Mouse (Mus musculus) spleen, postnatal 36 days (tissue): ENCODE measurements at regions not wholly inside any gene's neighbourhood (a gene's known extent, or its start where the extent isn't known, plus 50 kb on each side); places are given as distances from the start of the nearest gene placed in this dataset.

Experiments used
- DNase-seq, 2 experiments: peaks; one replicate each; pipeline ENCODE4 v3.0.0; 2022; ENCODE audit warnings: low spot score in 2 of 2, mixed read lengths in 1 of 2

DNA sequence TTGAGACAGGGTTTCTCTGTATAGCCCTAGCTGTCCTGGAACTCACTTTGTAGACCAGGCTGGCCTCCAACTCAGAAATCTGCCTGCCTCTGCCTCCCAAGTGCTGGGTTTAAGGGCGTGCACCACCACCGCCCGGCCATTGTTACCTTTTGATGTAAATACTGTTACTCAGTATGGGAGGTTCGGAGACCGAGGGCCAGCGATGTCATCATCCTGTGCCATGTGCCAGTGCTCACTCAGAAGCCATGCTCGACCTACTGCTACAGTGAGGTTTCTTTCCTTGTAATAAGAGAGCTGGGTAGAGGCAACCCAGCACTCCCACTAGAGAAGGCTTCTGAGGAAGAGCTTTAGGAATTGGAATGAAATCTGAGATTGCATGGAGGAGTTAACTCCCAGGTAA is 191.6 kb upstream of the Tgfbr2 start:
- DNase-seq, result no peak

DNA sequence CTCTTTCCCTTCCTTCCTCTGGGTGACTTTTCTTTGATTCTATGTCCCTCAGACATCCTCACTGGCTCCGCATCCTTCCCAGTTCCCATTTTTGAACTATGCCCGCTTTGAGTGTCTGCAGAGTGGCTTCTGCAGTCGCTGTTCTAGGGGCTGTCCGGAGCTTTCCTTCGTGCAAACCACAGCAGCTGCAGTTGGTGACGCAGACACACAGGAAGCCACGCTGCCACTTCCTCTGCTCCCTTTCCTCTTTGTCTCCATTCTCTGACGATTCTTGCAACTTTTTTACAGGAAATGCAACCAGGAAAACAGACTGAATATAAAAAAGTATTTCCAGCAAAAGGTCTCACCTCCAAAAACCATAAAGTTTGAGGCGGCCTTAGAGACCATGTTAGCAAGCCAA is 191.0 kb upstream of the Tgfbr2 start:
- DNase-seq, result peak; percentile 84 to 86

DNA sequence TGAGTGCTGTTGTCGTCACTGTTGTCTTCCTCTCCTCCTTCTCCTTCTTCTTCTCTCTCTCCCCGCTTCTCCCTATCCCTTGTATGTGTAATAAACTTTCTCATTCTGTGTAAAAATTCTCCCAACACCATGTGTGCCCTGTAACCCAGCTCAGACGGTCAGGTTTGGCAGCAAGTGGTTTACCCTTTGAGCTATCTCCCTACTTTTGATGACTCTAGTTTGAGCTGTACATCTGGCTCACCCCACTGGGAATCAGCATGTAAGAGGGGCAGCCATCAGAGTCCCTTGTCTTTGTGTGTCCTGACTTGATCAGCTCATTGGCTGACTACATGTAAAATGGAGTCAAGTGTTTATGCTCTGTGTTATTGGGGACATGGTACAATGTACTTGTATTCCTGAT is 190.5 kb upstream of the Tgfbr2 start:
- DNase-seq, result no peak

DNA sequence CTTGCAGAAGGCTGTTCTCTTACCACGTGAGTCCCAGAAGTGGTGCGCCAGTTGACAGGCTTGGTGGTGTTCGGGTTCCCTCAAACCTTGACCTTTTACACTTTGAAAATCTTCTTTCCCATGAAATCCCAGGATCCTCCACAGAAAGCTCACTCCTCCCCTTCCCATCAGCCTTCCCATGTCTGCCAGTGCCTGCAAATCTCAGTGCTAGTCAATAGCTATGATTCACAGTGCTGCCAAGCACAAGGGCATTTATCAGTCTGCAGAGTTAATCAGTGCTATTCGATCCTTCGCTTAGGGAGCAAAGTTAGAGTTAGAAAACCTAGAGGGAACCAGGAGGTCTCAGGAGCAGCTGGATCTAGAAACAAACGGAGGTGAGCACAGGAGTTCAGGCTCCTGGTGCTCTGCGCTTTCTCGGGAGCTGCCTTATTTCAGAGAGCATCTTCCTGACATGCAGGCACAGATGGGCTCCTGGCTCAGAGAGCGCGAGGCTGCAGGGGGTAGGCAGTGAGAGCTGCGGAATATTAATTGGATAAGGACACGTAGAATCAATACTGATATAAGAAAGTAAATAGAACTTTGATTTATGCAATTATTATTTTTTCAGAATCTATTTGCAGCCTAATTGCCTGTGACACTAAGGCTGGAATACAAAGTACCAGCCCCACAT is 190.0 kb upstream of the Tgfbr2 start:
- no peak for DNase-seq

DNA sequence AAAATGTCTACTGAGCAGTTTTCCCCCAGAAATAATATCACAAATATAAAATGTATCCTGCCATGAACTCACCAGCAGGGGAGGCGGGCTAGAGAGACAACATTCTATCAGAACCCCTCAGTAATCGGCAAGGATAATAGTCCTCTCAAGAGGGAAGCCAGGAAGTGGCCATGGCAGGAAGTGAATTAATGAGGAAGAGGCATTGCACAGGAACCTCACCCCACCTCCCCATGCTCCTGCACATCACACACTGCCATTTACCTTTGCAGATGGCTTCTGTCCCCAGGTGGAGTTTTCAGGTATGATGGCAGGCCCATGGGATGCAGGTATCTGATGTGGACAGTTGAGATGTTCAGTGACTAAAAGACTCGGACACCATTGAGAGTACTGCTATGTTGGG is 185.9 kb upstream of the Tgfbr2 start:
- no peak for DNase-seq

DNA sequence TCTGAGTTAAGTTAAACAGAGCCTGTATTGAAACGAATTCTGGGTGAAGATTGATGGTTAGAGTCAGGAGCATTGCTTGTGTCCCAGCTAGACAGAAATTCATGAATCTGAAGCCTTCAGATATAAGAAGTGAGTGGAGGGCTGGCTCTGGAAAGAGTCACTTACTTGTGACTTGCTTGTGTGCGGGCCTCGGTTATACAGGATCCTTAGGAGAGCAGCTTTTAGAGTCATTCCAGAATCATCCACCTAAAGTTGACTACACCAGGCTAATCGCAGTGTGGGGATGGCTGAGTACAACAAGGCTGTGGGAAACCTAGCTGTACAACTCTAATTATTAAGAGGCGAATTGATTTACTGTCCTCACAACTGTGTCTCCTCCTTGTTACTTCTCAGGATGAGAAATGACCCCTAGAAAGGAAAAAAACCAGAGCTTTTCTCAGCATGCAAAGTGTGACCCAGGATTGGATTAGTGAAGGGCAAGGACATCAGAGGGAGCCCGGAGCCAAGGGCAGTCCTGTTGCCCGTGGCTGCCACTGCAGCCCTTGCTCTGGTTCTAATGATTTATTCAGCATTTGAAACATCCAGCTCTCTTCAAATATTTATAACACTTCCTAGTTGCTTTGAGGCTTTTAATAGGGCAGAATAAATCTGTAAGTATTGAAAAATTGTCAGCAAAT is 179.0 kb upstream of the Tgfbr2 start:
- DNase-seq, result no peak

DNA sequence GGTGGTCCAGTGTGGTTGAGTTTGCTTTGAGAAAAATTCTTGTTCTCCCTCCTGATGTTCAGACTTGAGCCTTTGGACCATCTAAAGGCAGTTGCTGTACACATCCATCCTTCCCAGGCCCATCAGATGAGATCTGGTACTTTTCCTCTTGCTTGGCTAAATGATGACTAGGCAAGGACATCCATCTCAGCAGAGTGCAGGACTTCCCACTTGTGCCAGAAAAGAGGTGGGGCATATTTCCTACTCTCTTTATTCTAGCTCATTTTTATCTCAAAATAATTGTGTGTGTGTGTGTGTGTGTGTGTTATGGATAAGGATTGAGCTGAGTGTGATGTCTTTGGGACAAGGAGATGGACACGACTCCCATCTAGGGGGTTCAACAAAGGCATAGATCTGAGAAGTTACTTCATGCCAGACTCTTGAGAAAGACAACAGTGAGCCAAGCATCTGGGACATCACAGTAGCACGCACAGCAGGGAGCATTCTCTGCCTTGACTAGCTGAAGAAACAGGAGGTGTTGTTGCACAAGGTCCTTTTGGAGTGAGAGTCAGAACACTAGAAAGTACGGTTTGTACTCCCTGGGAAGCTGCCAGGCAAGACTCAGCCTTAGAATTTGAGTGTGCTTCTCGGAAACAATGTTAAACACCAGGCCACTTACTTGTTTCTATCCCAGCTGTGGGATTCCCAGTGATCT is 177.8 kb upstream of the Tgfbr2 start:
- DNase-seq, result no peak

DNA sequence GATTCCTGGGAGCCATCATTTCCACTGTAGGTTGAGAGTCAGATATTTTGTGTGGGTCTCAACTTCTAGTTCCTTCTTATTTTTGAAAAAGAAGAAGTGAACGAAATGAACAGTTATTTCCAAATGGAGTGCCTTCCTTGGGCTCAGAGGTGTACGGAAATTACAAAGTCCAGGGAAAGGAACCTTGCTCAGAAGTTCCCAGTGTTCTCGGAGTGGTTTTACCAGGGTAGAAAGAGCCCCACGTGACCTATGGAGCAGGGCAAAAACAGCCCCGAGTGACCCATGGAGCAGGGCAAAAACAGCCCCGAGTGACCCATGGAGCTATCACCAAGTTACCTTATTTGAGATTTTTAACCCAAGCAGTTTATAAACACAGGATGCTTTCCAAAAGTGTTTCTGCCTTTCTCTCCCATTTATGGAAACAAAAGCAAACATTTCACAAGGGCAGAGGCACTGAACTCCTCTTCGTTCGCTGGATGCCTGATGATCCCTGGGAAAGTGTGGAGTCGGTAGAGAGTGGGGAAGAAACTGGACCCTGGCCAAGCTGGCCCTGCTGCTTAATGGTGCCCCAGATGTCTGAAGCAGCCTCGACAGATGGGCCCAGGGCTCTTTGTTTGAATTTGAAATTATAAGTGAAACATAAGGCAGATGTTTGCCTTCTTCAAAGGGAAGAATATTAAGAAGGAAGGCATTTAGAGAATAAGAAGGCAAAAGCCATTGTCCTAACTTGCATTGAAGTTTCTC is 175.8 kb upstream of the Tgfbr2 start:
- DNase-seq, result no peak

DNA sequence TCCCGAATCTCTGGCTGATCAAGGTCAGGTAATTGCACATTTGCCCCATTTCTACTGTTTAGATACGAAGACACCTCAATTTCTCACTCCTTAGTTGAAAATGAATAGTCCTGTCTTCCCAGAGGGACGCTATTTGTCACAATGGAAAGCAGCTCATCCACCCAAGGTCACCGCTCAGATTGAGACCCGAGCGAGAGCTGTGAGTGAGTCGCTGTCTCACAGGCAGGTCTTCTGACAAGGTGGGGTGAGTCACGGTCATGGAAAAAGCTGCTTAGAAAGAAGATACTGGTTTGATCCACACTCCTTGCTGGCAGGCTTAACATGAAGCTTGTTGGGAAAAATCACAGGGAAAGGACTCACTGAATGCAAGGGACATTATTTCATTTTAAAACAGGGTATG is 171.9 kb upstream of the Tgfbr2 start:
- DNase-seq, result no peak

DNA sequence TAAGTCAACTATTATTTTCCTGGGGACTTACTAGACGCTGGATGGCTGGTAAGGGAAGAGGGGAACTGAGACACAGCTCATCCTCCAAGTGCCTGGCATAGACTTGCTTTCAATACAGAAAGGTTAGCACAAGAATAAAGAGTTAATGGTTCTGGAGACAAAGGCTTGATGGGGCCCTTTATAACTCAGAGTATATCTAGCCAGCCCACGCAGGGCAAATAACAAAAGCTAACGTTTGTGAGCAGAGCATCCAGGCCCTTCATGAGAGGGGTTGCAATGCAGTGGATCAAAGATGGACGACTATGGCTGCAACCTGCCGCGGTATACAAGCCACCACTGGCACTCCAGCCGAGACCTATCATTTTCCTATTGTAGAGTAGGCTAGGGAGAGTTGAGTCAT is 171.3 kb upstream of the Tgfbr2 start:
- no peak for DNase-seq

DNA sequence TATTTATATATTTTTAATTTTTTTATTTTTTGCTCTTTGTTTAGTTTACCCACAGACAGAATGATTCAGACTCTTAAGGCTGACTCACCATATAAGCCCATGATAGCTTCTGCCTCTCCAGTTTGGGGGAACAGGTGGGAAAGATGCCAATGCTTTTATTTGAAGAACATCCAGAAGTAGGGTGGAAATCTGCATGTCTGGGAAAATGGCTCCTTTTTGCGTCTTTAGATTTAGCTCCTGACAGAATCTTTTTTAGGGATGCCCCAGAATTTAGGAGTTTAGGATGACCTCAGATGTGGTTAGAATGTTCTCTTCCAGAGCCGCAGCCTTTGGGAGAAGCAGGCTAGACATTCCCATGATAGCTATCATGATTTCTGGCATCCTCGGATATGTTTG is 167.9 kb upstream of the Tgfbr2 start:
- no peak for DNase-seq

DNA sequence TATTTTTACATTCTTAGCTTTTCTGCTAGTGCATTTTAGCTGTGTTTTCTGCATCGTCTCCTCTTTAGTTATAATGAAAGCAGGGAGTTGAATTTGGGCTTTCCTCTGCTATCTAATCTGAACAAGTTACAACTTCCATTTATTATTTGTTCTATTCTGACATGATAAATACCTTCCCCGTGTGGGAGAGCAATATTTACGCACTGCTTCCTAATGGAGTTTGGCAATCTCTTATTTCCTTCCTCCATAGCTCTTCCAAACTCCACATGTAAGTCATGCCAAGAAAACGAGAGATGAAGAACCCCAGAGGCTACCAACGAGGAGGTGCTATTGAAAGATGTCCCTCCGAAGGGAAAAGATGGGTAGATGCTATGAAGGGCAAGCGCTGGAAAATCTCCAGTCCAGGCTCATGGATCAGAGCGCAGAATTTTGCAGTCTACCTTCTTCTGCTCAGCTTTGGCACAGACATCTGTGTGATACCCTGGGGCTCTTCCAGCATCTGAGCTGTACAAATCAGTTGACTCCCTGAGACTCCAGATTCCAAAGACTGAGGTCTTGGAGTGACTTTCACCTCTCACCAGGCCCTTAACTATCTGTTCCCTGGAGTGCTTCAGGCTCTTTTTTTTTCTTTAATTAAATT is 167.4 kb upstream of the Tgfbr2 start:
- DNase-seq, result no peak

DNA sequence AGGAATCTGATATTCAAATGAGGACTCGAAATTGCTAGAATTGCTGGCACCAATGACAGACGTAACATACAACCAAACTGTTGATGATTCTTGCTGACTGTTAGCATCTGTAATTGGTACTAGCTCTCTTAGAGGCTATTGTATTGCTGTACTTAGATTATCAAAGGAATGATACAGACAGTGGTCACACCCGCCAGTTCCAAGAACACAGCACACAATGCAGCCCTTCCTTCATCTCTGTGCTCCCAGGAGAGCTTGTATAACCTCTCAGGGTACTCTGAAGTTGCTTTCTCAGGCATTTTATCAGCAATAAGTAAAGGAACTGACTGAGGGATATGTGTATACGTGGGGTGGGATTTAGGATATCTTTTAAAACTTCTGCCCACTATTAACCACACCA is 166.8 kb upstream of the Tgfbr2 start:
- DNase-seq, result no peak

DNA sequence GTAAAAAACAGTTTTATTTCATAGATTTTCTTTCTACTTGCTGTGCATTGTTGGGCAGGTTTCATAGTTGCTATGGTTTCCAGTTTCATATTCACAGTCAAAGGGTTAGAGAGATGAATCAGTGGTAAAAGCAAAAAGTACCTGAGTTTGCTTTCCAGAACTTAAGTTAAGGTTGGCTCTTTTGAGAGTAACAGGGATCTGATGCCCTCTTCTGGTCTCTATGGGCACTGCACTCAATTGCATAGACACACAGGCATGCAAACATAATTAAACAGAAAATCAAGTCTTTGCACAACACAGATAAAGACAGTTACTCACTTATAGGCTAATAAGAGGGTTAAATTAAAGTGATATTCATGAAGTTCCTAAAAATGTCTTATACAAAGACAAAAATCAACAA is 165.8 kb upstream of the Tgfbr2 start:
- DNase-seq, result peak in 1 of 2 experiments; percentile 25

DNA sequence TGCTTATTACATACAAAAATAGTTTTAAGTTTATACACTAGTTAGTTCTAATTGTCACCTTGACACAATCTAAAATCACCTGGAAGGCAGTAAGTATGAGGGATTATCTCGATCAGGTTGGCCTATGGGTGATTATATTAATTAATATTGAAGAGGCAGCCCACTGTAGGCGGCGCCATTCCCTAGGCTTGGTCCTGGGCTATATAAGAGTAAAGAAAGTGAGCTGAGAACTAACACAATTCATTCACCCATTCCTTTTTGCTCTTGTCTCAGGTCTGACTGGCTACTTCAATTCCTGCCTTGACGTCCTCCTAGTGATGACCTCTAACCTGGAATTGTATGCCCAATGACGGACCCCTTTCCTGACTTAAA is 163.6 kb upstream of the Tgfbr2 start:
- peak in 1 of 2 experiments; percentile 16 for DNase-seq

DNA sequence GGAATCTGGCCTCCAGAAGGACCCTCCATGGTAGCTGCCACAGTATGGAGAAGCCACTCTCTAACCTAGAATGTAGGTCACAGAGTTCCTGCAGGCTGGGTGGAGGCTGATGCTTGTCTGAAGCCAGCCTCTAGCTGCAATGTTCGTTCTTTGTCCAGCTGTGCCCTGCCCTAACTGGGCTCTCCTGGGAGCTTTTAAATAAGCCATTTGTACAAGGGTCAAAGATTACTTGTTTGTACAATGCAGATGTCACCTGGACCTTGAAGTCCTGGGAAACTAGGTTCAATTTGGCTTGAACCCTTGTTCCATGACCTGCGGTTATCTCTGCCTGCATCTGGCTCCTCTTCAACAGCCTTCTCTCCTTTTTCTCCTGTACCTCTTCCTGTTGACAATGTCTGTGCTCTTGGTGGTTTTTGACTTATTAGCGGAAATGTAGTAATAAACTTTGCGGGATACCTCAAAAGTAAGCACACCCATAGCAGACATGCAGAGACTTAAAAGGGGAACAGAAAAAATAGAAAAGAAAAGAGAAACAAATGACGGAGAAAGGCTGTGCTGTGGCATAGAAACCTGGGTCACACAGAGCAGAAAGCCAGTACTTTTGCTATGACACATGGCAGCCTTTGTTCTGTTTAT is 163.1 kb upstream of the Tgfbr2 start:
- DNase-seq, result peak; percentile 68 to 72

DNA sequence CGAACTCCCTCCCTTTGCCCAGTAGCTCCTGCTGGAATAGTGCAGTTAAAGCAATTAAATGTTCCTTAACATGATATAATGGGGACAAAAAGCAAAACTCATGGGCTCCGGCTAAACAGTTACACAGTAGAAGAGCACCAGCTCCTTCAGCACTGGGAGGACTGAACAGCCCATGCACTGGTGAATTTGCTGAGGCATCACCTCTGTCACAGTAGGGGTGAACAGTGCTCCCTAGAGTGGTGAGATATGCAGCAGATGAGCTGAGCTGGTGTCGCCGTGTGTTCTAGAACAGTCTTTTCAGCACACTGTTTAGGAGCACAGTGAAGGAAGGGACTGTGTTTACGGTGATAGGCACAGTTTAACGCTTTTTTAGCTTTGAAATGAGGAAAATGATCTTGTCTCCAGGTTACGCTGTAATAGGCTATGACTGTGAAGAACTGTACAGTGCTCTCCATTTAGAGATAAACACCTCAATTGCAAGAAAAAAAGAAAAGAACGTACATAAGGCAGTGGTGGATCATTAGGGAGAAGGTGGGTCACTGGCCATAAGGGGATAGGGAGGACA is 162.4 kb upstream of the Tgfbr2 start:
- DNase-seq, result peak; percentile 18 to 29

DNA sequence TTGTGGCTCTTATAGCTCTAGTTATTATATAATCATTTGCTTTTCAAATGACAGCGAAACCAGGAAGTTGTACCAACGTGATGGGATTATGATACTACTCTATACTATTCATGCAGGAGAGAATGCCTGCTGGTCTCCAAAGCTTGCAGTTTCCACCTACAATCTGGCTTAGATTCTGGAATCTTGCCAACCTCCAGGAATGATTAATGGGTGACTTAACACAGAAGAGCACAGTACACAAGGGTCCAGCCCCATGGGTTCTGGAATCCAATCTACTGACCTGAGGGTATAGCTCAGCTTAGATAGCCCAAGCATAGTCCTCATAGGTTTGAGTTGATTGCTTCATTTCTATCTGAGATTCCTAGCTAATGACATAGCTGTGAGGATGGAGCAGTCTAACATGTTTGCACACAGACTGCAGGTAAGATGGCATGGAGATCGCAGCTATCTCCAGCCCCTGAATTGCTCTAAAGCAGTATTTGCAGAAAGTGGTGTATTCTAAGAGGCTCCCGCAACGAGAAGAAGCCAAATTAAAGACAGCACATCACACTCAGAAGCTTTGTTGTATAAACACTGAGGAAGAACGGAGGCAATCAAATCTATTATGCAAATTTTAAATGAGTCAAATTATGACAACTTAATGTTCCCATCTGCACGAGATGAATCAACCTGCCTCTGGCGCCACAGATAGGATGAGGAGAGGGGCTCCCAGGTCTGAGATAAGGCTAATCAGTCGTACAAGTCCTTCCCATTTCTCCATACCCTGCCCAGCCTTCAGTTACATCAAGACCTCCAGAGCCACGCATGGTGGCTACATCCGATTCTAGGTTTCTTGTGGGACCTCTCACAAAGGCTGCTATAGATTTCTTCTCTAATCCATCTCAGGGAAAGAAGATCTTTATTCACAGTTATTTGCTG is 160.7 kb upstream of the Tgfbr2 start:
- no peak for DNase-seq

DNA sequence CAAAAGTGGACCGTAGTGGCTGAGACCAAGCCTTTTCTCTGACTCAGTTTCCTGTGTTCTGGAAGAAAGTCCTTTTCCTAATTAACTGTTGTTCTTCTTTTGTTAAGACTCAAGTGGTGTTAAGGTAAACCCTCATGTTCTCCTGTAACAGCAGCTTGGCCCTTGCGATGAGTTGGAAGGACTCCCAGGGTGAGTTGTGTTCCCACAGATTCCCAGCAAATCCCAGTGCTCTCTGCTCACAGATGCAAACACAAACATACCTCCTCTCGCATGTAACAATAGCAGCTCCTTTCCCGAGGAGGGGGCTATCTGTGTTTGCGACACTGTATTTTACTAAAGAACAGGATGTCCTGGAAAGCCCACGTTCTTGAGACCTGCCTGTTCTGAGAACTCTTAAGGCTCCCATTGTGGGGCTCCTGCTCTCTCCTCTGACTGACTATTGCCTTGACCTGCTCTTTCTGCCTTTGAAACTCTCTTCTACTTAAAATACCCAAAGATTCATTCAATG is 158.8 kb upstream of the Tgfbr2 start:
- DNase-seq, result no peak
